Mouse (Mus musculus): ENCODE results near the gene Otud3.
A peak's percentile ranks its signal among the peaks of the same experiment; 100 is the strongest.

- TF ChIP-seq POLR2A (IDR thresholded peaks at IDR 0.05; ENCODE audit: borderline replicate concordance, extremely low read depth, insufficient read depth, insufficient read length, poor library complexity, severe bottlenecking) (no peak), CTCF (IDR thresholded peaks at IDR 0.05; ENCODE audit: borderline replicate concordance, extremely low read depth, insufficient read depth, insufficient read length) (peak; percentile 85)
Measured at GRCm38 (mm10) chr4:138884261-138884660, 29.5 kb downstream of the Otud3 start.

All from brain, embryonic 14.5 days (tissue).